Mouse (Mus musculus): ENCODE results near the gene Timm10.

DNA sequence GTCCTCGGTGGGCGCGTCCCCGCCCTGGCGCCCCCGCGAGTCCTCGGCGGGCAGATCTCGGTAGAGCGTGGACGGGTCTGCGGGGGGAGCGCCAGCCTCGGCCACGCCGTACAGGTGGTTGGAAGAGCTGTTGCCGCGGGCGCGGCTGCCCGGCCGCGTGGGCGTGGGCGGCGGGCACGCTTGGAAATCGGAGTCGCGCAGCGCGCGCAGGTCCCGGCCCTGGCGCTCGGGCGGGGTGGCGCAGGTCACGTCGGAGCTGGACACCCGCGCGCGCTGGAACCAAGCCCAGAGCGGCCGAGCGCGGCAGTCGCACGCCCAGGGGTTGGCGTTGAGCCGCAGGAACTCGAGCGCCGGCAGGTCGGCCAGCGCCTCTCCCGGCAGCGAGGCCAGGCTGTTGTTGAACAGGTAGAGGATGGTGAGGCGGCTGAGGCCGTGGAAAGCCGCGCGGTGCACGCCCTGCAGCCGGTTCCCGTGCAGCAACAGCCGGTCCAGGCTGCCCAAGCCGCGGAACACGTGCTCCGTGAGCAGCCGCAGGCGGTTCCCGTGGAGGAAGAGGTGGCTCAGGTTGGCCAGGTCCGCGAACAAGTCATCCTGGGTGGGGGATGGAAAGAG is 45.4 kb downstream of the Timm10 start:
- no peak for TF ChIP-seq CTCF (IDR thresholded peaks at IDR 0.05; ENCODE audit: insufficient read depth, low read length)
- no peak for TF ChIP-seq POLR2A (IDR thresholded peaks at IDR 0.05; ENCODE audit: borderline replicate concordance, extremely low read depth, low read depth, low read length)
